Mouse (Mus musculus) E14TG2a.4 (cell line): ENCODE data around the gene P4ha2.

Experiments used
- CTCF ChIP-seq: conservative IDR thresholded peaks from 2 replicates; pipeline ENCODE4 v1.5.1; 2014; ENCODE audit warnings: low read length
- NANOG ChIP-seq: IDR thresholded peaks from 2 replicates; pipeline ENCODE4 v1.6.1; 2014; ENCODE audit warnings: borderline replicate concordance, low read length, mixed read lengths
- POU5F1 ChIP-seq: IDR thresholded peaks from 2 replicates; pipeline ENCODE4 v1.6.1; 2014; ENCODE audit warnings: low read length, borderline replicate concordance

- no peak for TF ChIP-seq CTCF
- TF ChIP-seq NANOG, result no peak
- TF ChIP-seq POU5F1, result no peak
These were observed 7.3 kb downstream of the P4ha2 start for GRCm38 (mm10) chr11:54107239-54107638.
